Mouse (Mus musculus): ENCODE results near the gene Foxl1. TPM values are rescaled to one million over a fixed set of nuclear protein-coding genes. Genes with fewer than 3 reads are reported as not detected.
A peak's percentile ranks its signal among the peaks of the same experiment; 100 is the strongest.

Foxl1 gene
- total RNA-seq, 2 experiments from 2014 or later: 0.13 to 0.15 TPM

- intact Hi-C loops (cut with DNase I): no loop called here
- no peak for DNase-seq (ENCODE audit: low spot score in 2 of 2)
Observed at GRCm38 (mm10) chr8:121148573-121149083, 20.9 kb downstream of the Foxl1 start.

DNA sequence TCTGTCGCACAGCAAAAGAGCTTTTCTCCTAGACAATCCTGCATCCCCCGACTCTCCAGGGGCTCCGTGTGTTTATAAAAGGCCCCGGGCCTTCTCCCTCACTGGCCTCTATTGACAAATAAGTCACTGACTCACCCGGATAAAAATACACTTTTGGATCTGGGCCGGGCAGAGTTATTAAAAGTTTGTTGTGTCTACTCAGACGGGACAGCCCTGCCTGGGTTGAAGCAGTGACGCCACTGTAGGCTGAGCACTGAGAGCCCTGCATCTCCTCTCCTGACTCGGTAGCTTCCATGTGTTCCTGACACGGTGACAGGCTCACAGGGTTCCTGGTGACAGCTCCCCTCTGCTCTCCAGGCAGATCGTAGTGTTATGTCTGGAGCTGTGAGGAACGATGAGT lies 24.7 kb downstream of the Foxl1 start:
- DNase-seq (ENCODE audit: low spot score in 2 of 2): no peak

DNA sequence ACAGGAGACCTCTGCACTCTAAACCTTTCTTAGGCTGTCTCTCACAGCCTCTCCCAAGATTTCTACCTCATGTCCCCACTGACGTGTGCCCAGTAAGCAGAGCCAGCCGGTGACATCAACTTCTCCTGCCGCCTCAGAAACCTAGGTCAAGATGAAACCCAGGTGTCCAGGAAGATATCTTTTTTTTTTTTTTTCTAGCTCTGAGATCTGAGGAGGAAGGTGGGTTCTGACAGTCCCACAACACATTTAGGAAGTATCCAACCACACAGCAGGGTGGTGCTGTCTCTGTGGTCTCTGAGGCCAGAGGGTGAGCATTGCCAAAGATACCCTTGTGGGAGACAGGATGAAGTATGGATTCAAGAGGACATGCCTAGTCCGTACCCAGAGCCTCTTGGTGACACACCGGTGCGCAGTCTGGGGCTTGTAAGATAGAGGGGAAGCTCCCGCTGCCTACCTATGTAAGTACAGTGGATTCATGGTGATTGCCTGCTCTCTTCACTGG lies 29.3 kb downstream of the Foxl1 start:
- intact Hi-C loops (cut with DNase I): no loop called here
- DNase-seq (ENCODE audit: low spot score in 2 of 2): no peak

More for the DNA sequence above, 24.7 kb downstream of the Foxl1 start:
- intact Hi-C loops (cut with DNase I): no loop called here

GRCm38 (mm10) chr8:121158812-121159211 lies 31.1 kb downstream of the Foxl1 start:
- DNase-seq (ENCODE audit: low spot score in 2 of 2): no peak

GRCm38 (mm10) chr8:121161437-121161836 lies 33.7 kb downstream of the Foxl1 start:
- intact Hi-C loops (cut with DNase I): no loop called here
- no peak for DNase-seq (ENCODE audit: low spot score in 2 of 2)

More at GRCm38 (mm10) chr8:121158812-121159211, 31.1 kb downstream of the Foxl1 start:
- intact Hi-C loops (cut with DNase I): no loop called here

DNA sequence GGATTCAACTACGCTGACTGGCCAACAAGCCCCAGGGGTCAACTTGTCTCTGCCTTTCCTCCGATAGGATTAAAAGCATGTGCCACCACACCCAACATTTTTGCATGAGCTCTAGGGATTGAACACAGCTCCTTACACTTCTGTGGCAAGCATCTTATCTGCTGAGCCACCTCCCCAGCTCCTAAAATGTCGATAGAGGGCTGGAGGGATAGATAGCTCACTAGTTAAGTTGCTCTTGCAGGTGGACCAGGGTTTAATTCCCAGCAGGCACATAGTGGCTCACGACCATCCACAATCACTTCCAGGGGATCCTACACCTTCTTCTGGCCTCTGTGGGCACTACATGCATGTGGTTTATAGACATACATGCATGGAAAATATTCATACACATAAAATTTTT lies 34.7 kb downstream of the Foxl1 start:
- no peak for DNase-seq (ENCODE audit: low spot score in 2 of 2)
- intact Hi-C loops (cut with DNase I): no loop called here

GRCm38 (mm10) chr8:121162906-121163695 lies 35.4 kb downstream of the Foxl1 start:
- intact Hi-C loops (cut with DNase I): no loop called here
- DNase-seq (ENCODE audit: low spot score in 2 of 2): no peak

GRCm38 (mm10) chr8:121164017-121164469 lies 36.3 kb downstream of the Foxl1 start:
- intact Hi-C loops (cut with DNase I): no loop called here
- no peak for DNase-seq (ENCODE audit: low spot score in 2 of 2)

- intact Hi-C loops (cut with DNase I): no loop called here
- no peak for DNase-seq (ENCODE audit: low spot score in 2 of 2)
Observed at GRCm38 (mm10) chr8:121168033-121168432, 40.3 kb downstream of the Foxl1 start.

DNA sequence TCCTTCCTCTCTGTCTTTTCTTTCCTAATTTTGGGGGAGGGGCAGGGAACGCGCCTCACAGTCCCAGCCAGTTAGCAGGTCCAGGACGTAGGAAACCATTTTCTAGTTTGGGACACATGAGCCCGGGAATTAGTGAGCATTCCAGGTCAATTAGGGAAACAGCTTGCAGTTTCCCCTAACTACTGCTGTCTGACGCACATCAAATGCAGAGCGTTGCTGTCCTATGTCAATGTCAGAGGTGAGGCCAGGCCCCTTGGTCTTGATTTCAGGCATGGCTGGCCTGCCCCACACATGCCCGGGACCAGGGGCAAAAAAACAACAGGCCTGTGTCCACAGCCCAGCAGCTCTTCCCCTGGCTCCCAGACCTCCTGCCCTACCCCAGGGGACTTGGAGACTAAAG lies 42.4 kb downstream of the Foxl1 start:
- DNase-seq (ENCODE audit: low spot score in 2 of 2): no peak
- intact Hi-C loops (cut with DNase I): no loop called here

DNA sequence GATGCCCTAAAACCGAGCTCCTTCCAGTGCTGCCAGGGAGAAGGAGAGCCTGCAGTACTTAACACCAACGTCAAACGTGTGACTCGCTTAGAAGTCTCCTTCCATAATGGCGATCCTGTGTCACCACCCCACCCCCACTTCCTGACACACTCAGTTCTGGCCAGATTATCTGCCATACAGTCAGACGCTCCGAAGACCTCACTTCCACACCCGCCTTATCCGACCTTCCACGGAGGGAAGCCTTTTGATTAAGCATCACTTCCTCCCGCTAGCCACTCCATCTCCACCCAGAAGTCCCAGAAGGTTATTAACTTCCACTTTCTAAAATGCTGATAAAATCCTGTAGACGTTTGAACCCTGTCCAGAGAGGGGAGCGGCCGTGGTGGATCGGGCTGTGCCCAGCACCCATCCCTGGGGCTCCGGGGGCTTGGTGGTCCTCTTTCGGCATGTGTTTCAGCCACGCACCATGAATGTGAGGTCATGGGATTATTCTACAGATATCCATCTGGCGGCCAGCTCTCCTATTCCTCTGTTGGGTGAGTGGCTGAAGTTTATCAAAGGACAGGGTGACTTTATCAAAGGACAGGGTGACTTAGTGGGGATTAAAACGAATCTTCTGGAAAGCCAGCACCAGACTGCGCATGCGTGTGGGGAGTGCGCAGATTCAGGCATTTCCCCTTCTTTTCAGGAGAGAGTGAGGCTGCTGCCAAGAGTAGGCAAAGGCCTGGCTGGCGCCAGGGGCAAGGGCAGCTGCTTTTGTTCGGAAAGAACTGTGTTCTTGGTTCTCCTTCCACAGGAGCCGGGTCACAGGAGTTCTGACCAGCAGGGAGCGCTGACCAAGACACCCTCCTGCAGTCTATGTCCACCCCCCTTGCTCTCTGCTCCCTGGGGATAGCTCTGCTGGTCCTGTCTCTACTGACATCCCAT lies 43.1 kb downstream of the Foxl1 start:
- peak; percentile 15 to 19 for DNase-seq (ENCODE audit: low spot score in 2 of 2)
- intact Hi-C loops (cut with DNase I): no loop called here

- no peak for DNase-seq (ENCODE audit: low spot score in 2 of 2)
- intact Hi-C loops (cut with DNase I): no loop called here
Observed at GRCm38 (mm10) chr8:121172567-121172966, 44.8 kb downstream of the Foxl1 start.

- intact Hi-C loops (cut with DNase I): no loop called here
- DNase-seq (ENCODE audit: low spot score in 2 of 2): no peak
Observed at GRCm38 (mm10) chr8:121174178-121174577, 46.4 kb downstream of the Foxl1 start.

DNA sequence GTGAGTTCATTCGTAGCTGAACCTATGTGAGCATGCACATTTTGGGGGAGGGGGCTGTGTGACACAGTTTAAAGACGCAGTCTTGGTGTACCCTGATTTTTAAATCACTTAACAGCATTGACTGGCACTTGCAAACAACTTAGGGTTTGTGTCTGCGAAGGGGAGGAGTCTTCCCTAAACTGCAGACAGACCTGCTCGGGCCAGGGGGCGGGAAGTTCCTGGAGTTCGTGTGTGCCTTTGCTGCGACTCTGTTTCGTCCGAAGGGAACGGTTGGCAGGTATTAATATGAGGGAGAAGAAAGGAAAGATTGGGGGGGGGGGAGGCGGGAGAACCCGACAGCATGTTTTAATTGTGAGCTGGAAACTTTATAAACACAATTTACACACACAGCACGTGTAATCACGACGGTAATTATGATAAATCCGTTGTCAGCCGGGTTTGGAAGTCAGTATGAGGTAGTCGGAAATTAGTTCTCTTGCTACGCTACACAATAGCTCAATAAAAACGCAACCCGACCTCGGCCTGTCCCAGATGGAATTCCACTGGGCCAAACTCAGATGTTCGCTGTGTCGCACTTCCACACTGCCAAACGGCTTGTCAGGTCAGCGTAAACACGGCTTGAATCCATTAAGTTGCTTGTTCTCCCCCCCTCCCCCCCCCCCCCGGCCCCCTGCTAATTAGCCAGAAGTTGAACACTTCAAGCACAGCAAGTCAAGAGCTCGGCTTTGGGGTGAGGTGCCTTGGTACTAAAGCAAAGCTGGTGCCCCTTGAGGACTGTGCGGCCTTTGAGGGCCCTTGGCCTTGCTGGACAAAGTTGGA lies 47.2 kb downstream of the Foxl1 start:
- intact Hi-C loops (cut with DNase I): no loop called here
- no peak for DNase-seq (ENCODE audit: low spot score in 2 of 2)

DNA sequence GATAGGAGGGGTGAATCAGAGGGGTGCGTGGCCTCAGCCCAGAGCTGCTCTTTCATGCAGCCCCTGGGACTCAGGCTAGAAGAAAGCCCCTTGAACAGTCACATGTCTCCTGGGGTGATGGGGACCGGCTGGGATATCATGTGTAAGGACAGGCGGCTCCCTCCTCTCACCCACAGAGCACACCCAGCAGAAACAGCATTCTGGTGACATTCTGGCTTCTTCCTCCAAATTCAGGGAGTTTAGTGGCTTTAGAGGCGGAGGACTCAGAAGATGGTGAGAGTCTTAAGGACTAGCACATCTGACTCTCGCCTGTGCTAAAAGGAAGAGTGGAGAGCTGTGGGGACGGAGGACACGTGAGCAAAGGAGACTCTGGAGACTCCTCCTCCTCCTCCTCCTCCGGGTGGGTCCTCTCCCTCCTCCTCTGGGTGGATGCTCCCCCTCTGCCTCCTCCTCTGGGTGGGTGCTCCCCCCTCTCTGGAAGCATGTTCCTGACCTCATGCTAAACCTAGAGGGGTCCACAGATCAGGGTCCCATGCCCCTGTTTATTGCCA lies 47.9 kb downstream of the Foxl1 start:
- no peak for DNase-seq (ENCODE audit: low spot score in 2 of 2)
- intact Hi-C loops (cut with DNase I): no loop called here

DNA sequence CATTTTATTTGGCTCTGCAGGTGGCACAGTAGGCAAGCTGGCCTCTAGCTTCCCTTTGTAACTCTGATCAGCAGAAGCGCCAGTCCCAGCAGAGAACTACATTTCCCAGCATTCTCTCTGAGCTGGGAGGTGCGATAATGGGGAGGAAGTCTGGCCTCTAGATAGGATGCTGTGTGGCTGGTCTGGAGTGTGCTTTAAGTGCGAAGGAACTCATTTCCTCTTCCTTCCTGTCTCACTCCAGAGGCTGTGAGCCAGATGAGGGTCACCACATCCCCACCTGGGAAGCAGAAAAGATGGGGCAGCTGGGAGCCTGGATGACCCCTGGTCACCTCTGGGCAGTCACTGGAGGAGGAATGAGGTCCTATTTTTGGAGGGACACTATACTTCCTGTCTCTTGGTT lies 48.6 kb downstream of the Foxl1 start:
- no peak for DNase-seq (ENCODE audit: low spot score in 2 of 2)
- intact Hi-C loops (cut with DNase I): no loop called here

Data from left cerebral cortex, postnatal 14 days (tissue).